Mouse (Mus musculus) gastrocnemius, adult 2 months (tissue): Measurements from ENCODE around the gene Lpar1. TPM values are rescaled to one million over a fixed set of nuclear protein-coding genes. Genes with fewer than 3 reads are reported as not detected.

Experiments used
- DNase-seq: peaks from one replicate; pipeline ENCODE4 v3.0.0; 2022
- H3K27ac ChIP-seq: fragments of 200-600 bp; 2 replicates; pipeline ENCODE4 v1.8.1; 2022; ENCODE audit warnings: mild to moderate bottlenecking
- H3K4me3 ChIP-seq: fragments of 200-600 bp; 2 replicates; pipeline ENCODE4 v1.8.1; 2022; ENCODE audit warnings: mild to moderate bottlenecking, moderate library complexity
- CTCF ChIP-seq: fragments of 200-600 bp; IDR thresholded peaks from 2 replicates; pipeline ENCODE4 v1.8.1; 2022; ENCODE audit warnings: antibody characterized with exemption, mild to moderate bottlenecking, moderate library complexity
- intact Hi-C: fragments of 180-260 bp; cut with DNase I; formaldehyde crosslinking; loops from one replicate; pipeline ENCODE4 v1.15.1; 2025
- microRNA-seq: library from miRNA; unstranded; fragments of <30 nt; microRNA quantifications from one replicate; pipeline ENCODE4 v1.2.0, GENCODE M21; 2021
- total RNA-seq, 2 experiments: library from RNA; stranded (reverse); gene quantifications; 2 replicates each; pipeline ENCODE4 v1.2.3; 2021

The Lpar1 gene
- total RNA-seq, 2 experiments from 2014 or later: 5.3 to 13.8 TPM

DNA sequence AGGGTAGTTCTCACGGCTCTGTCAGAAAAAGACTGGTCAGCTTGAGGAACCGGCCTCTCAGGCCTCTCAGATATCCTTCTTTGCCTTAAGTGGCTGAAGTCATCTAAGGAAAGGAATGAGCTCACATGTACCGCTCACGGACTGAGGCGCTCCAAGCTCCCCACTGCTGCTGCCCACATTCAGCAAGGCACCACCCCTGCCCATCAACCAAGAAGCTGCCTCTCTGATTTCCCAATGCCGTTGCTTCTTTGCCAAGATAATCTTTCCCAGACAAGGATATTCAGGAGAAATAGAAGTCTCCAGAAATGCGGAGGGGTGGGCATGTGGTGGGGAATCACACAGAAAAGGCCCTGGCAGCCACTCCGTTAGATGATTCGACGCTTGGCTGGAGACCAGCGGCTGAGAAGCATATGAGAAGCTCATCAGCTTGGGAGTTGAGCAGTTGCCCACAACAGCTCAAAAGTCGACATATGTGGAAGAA lies 152.8 kb downstream of the Lpar1 start:
- DNase-seq: peak; percentile 76
- Histone ChIP-seq H3K27ac (peak overlapping the region; percentile 77), H3K4me3 (peak overlapping the region; percentile 62)
- intact Hi-C loops: loop anchor here (1.0 kb wide), 1 partner anchor 49 kb away; no protein-coding TSS in a partner anchor
- TF ChIP-seq CTCF: no peak

Small RNA genes lying within 50 kb of the gene (microRNA-seq; reads per million reads assigned to microRNA genes)
- not detected for gene Mir3095

Other genes with a start within 250 kb of the Lpar1 start
- under 1 TPM in 1 of 2 experiments, not detected in 1; 0.11 TPM for gene Olfr267, start 233.8 kb upstream of the Lpar1 start, total RNA-seq